Mouse (Mus musculus) ES-Bruce4 (cell line): Measurements from ENCODE around the gene Gpc6. TPM values are rescaled to one million over a fixed set of nuclear protein-coding genes. Genes with fewer than 3 reads are reported as not detected.

ENCODE experiments used
- H3K27ac ChIP-seq: 2 replicates; pipeline ENCODE4 v1.5.1; 2012; ENCODE audit warnings: low read length, inconsistent platforms; ENCODE audit not compliant: insufficient read depth
- H3K27me3 ChIP-seq: 2 replicates; pipeline ENCODE4 v1.6.1; 2012; ENCODE audit warnings: mild to moderate bottlenecking, low read length, inconsistent platforms; ENCODE audit not compliant: control insufficient read depth, poor library complexity, insufficient read depth, severe bottlenecking
- H3K36me3 ChIP-seq: 2 replicates; pipeline ENCODE4 v1.6.1; 2012; ENCODE audit warnings: inconsistent platforms, mild to moderate bottlenecking, low read length, moderate library complexity; ENCODE audit not compliant: control insufficient read depth, poor library complexity, insufficient read depth, severe bottlenecking
- H3K4me1 ChIP-seq: one replicate; pipeline ENCODE4 v1.8.1; 2011; ENCODE audit warnings: low read length; ENCODE audit not compliant: control insufficient read depth, insufficient read depth
- H3K4me3 ChIP-seq: 2 replicates; pipeline ENCODE4 v1.5.1; 2011; ENCODE audit warnings: low read depth, mild to moderate bottlenecking, low read length
- H3K9ac ChIP-seq: 2 replicates; pipeline ENCODE4 v1.6.1; 2012; ENCODE audit warnings: low read depth, mild to moderate bottlenecking, inconsistent platforms; ENCODE audit not compliant: poor library complexity, severe bottlenecking
- H3K9me3 ChIP-seq: replicated peaks from 2 replicates; pipeline ENCODE4 v1.6.1; 2012; ENCODE audit warnings: mild to moderate bottlenecking, low read length, inconsistent platforms; ENCODE audit not compliant: control insufficient read depth, poor library complexity, insufficient read depth, severe bottlenecking
- CTCF ChIP-seq: IDR thresholded peaks from one replicate; pipeline ENCODE4 v1.8.1; 2011; ENCODE audit warnings: low read depth, low read length
- EP300 ChIP-seq: IDR thresholded peaks from 2 replicates; pipeline ENCODE4 v1.6.1; 2011; ENCODE audit warnings: low read depth, low read length; ENCODE audit not compliant: insufficient read depth
- POLR2A ChIP-seq: IDR thresholded peaks from one replicate; pipeline ENCODE4 v1.8.1; 2011; ENCODE audit warnings: low read length; ENCODE audit not compliant: insufficient read depth
- polyA plus RNA-seq: library from polyadenylated mRNA; stranded (reverse); fragments of >200 nt; gene quantifications from 2 replicates; pipeline ENCODE4 v1.2.4, GENCODE M21; 2011; ENCODE audit warnings: low read depth; ENCODE audit not compliant: missing spikeins, insufficient read depth, insufficient read length

Gpc6 gene
- polyA plus RNA-seq, 1 experiment: 4.7 TPM

- H3K4me3 ChIP-seq: no peak overlapping the region
- no peaks in the 10 kb centered on the region for H3K9me3 ChIP-seq
- H3K36me3 ChIP-seq: no peaks in the 10 kb centered on the region
- no peak overlapping the region for H3K9ac ChIP-seq
- no peak for TF ChIP-seq POLR2A
- TF ChIP-seq CTCF: no peak
- no peak for TF ChIP-seq EP300
- no peak overlapping the region for H3K27ac ChIP-seq
- no peaks in the 10 kb centered on the region for H3K27me3 ChIP-seq
- no peaks in the 10 kb centered on the region for H3K4me1 ChIP-seq
These were observed 49.6 kb downstream of the Gpc6 start for GRCm38 (mm10) chr14:116974708-116975107.

GRCm38 (mm10) chr14:116975224-116975623 is 50.1 kb downstream of the Gpc6 start:
- H3K9ac ChIP-seq: no peak overlapping the region
- TF ChIP-seq EP300 (no peak), CTCF (no peak), POLR2A (no peak)

DNA sequence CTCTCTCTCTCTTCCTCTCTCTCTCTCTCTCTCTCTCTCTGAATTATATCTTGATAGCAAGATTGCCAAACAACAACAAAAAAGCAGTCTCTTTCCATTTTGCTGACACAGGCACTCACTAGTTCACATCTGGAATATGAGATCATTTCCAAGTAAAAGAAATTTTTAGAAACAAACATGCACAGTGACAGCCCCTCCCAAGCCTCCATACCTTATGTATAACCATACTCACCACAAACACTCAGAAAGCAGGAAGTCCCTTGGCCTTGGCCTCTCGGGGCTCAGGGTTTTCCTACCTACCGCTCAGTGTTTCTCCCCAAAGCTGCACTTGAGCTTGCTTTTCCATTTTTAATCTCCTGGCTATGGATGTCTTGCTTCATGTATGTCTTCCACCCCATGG is 52.1 kb downstream of the Gpc6 start:
- Histone ChIP-seq H3K9ac (no peak overlapping the region), H3K27me3 (no peaks in the 10 kb centered on the region)

More at GRCm38 (mm10) chr14:116975224-116975623, 50.1 kb downstream of the Gpc6 start:
- no peaks in the 10 kb centered on the region for H3K27me3 ChIP-seq
- H3K36me3 ChIP-seq: no peaks in the 10 kb centered on the region
- no peaks in the 10 kb centered on the region for H3K9me3 ChIP-seq
- H3K4me1 ChIP-seq: no peaks in the 10 kb centered on the region
- no peak overlapping the region for H3K4me3 ChIP-seq
- no peak overlapping the region for H3K27ac ChIP-seq

GRCm38 (mm10) chr14:116979714-116980382 is 54.7 kb downstream of the Gpc6 start:
- no peaks in the 10 kb centered on the region for H3K27me3 ChIP-seq
- H3K36me3 ChIP-seq: no peaks in the 10 kb centered on the region
- TF ChIP-seq POLR2A: no peak
- no peak for TF ChIP-seq EP300
- TF ChIP-seq CTCF: no peak
- no peaks in the 10 kb centered on the region for H3K9me3 ChIP-seq
- no peaks in the 10 kb centered on the region for H3K4me1 ChIP-seq
- H3K4me3 ChIP-seq: no peak overlapping the region
- no peak overlapping the region for H3K9ac ChIP-seq
- H3K27ac ChIP-seq: no peak overlapping the region

More for the DNA sequence above, 52.1 kb downstream of the Gpc6 start:
- Histone ChIP-seq H3K27ac (no peak overlapping the region), H3K9me3 (no peaks in the 10 kb centered on the region), H3K4me3 (no peak overlapping the region), H3K4me1 (no peaks in the 10 kb centered on the region), H3K36me3 (no peaks in the 10 kb centered on the region)
- TF ChIP-seq POLR2A (no peak), EP300 (no peak), CTCF (no peak)

DNA sequence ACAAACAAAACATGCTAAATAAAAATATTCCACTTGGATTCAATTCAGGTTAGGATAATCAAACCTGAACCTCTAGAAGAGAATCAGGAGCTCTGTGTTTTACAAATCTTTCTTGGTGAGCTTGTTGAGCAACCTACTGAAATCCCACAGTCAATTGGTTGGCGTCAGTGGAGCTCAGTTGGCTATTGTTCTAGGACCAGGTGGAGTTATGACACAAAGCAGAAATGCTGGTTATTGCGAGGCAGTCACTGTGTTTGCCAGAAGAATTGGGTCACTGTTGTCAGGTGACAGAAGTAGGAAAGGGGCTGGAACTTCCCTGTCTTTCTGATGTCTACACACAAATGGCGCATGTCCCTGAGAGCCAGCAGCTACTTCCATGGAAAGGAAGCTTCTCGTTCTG is 56.6 kb downstream of the Gpc6 start:
- Histone ChIP-seq H3K4me3 (no peak overlapping the region), H3K9ac (no peak overlapping the region), H3K4me1 (no peaks in the 10 kb centered on the region), H3K27ac (no peak overlapping the region), H3K36me3 (no peaks in the 10 kb centered on the region), H3K27me3 (no peaks in the 10 kb centered on the region), H3K9me3 (no peaks in the 10 kb centered on the region)
- TF ChIP-seq POLR2A (no peak), CTCF (no peak), EP300 (no peak)

- Histone ChIP-seq H3K27me3 (no peaks in the 10 kb centered on the region), H3K4me3 (no peak overlapping the region), H3K36me3 (no peaks in the 10 kb centered on the region), H3K9ac (no peak overlapping the region), H3K9me3 (no peaks in the 10 kb centered on the region), H3K4me1 (no peaks in the 10 kb centered on the region), H3K27ac (no peak overlapping the region)
- TF ChIP-seq EP300: no peak
- no peak for TF ChIP-seq CTCF
- no peak for TF ChIP-seq POLR2A
These were observed 62.2 kb downstream of the Gpc6 start for GRCm38 (mm10) chr14:116987341-116987740.
